Mouse (Mus musculus) myocyte (in vitro differentiated cells): ENCODE results near the gene Pomt2.

Experiments used
- MAX ChIP-seq: IDR thresholded peaks from one replicate; pipeline ENCODE4 v1.6.1; 2011; ENCODE audit warnings: low read depth, mild to moderate bottlenecking, control low read depth
- MYOD1 ChIP-seq, 3 experiments: IDR thresholded peaks; one replicate each; pipeline ENCODE4 v1.6.1; 2011; ENCODE audit warnings: control low read depth in 2 of 3, low read depth in 2 of 3, mild to moderate bottlenecking in 2 of 3, moderate library complexity in 1 of 3; ENCODE audit not compliant: insufficient read length in 2 of 3, control insufficient read depth in 1 of 3
- MYOG ChIP-seq, 3 experiments: IDR thresholded peaks; one replicate each; pipeline ENCODE4 v1.6.1; 2011; ENCODE audit warnings: control low read depth in 2 of 3, low read depth in 2 of 3, mild to moderate bottlenecking in 2 of 3; ENCODE audit not compliant: insufficient read length in 2 of 3, control insufficient read depth in 1 of 3, insufficient read depth in 1 of 3
- POLR2A ChIP-seq: IDR thresholded peaks from one replicate; pipeline ENCODE4 v1.6.1; 2011; ENCODE audit warnings: low read depth, mild to moderate bottlenecking, control low read depth, moderate library complexity; ENCODE audit not compliant: insufficient read length
- POLR2AphosphoS2 ChIP-seq: IDR thresholded peaks from one replicate; pipeline ENCODE4 v1.6.1; 2011; ENCODE audit warnings: low read depth, control low read depth; ENCODE audit not compliant: insufficient read length
- TCF12 ChIP-seq: IDR thresholded peaks from one replicate; pipeline ENCODE4 v1.6.1; 2011; ENCODE audit warnings: mild to moderate bottlenecking, control low read depth; ENCODE audit not compliant: poor library complexity, insufficient read depth, severe bottlenecking
- USF1 ChIP-seq: IDR thresholded peaks from one replicate; pipeline ENCODE4 v1.6.1; 2011; ENCODE audit warnings: low read depth, mild to moderate bottlenecking, control low read depth, moderate library complexity

DNA sequence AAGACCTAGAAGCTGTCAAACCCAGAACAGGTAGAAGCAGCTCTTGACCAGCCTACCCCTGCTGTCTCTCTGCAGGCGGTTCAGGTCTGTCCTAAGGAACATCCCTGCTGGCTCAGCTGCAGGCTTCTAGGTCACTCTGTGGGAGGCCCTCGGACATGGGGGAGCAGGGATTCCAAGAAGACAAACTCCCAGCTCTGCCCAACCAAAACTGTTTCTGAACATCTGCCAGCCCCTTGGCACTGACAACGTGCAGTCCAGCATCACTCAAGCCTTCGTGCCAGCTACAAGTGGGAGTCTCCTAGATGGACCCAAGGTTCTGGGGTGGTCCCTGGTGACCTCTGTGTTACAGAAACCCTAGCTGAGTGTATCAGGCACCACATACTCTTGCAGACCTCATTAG is 54.5 kb downstream of the Pomt2 start:
- no peak for TF ChIP-seq POLR2A
- no peak for TF ChIP-seq MYOG (IDR thresholded peaks at IDR 0.05; ENCODE audit: control insufficient read depth in 1 of 3, insufficient read depth in 1 of 3, insufficient read length in 2 of 3, low read depth in 2 of 3)
- TF ChIP-seq MYOD1 (IDR thresholded peaks at IDR 0.05; ENCODE audit: control insufficient read depth in 1 of 3, insufficient read length in 2 of 3, low read depth in 2 of 3) = no peak
- TF ChIP-seq MAX = no peak
- TF ChIP-seq POLR2AphosphoS2 = no peak
- TF ChIP-seq USF1 = no peak
- no peak for TF ChIP-seq TCF12
